Mouse (Mus musculus): ENCODE results near the gene Cartpt.
"Not testable (repeated sequence)": the region's sequence is repeated elsewhere in the genome, so short reads cannot be mapped to it uniquely, and the experiment has no call there.

Cartpt gene

DNA sequence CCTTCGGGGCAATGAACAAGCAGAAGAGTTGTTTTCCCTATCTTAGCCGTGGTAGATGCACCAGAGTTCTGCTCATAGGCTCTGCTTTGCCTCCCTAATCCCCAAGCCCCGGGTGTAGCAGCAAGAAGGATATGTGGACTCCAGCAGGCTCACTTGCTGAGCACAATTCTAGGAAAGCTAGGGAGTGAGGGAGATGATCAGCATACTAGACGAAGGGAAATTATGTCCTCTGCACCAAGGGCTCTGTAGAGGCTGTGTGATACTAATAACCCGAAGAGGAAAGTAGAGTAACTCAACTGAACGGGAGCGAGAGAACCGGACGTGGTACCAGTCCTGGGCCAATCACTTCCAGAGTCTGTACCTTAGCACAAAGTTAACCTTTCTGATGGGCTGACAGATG is at the start of gene Cartpt:
Cartpt (minus strand) TSS at position 127 of the 400 bp plus-strand sequence.
- in situ Hi-C loops (cut with MboI, MseI): no loop called here

DNA sequence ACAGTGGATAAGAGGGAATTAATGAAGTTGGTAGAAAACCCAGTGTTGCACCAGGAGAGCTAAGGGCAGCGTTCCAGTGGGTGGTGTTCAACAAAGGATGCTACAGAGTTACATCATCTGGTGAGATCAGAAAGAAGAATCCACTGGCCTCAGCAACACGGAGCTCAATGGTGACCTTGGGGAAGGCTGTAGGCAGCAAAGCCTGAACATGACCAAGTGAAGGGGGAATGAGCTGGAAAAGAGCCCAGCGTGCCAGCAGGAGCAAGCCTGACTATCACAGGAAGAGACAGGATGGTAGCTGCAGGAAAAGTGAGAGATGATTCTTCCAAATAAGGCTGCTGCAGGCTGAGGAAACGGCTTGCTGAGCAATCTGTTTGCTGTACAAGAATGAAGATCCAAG is 46.5 kb upstream of the Cartpt start:
- in situ Hi-C loops (cut with MboI, MseI): no loop called here

DNA sequence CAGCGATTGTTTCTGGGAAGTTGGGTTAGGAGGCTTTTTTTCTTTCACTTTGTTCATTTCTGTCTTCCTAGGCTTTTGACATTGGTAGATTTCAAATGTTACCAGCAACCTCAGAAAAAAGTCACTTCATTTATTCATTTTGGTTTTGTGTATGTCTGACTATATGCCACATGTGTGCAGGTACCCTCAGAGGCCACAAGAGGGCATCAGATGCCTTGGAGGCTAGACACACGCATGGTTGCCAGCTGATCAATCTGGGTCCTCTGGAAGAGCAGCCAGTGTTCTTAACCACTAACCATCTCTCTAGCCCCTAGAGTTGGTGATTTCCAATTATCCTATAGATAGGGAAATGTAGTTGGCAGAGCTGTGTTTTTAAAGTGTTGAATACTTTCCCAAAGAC is 42.6 kb upstream of the Cartpt start:
- in situ Hi-C loops (cut with MboI, MseI): no loop called here

DNA sequence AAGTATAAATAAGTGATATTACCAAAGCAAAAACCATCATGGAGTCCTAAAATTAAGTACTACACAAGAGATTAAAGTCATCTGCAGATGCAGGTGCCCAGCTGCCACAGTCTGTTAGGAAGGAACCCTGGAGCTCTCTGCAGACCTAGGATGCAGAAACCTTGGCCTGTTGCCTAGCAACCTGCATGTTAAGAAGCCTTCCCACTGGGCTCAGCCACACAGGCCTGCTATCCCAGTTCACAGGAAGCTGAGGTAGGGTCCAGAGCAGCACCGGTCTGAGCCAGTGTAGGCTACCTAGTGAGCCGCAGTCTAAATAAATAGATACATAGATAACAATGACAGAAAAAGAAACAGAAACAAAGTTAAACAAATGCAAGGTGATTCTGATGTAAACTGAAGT is 39.7 kb upstream of the Cartpt start:
- in situ Hi-C loops (cut with MboI, MseI): no loop called here

DNA sequence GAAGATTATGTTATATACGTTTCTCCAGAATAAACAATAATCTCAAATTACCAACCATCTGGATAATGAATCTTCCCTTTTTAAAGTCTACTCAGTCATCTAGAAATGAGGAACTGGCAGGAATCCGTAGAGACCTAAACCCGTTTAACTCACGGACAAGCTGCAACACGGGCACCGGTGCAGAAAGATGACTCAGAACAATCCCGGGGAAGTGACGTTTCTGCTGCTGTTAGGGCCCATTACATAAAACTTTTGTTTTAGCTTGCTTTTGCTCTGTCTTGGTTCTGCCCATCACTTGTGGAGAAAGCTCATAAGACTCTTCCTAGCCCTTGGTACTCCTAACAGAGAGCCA is 38.4 kb upstream of the Cartpt start:
- in situ Hi-C loops (cut with MboI, MseI): no loop called here

DNA sequence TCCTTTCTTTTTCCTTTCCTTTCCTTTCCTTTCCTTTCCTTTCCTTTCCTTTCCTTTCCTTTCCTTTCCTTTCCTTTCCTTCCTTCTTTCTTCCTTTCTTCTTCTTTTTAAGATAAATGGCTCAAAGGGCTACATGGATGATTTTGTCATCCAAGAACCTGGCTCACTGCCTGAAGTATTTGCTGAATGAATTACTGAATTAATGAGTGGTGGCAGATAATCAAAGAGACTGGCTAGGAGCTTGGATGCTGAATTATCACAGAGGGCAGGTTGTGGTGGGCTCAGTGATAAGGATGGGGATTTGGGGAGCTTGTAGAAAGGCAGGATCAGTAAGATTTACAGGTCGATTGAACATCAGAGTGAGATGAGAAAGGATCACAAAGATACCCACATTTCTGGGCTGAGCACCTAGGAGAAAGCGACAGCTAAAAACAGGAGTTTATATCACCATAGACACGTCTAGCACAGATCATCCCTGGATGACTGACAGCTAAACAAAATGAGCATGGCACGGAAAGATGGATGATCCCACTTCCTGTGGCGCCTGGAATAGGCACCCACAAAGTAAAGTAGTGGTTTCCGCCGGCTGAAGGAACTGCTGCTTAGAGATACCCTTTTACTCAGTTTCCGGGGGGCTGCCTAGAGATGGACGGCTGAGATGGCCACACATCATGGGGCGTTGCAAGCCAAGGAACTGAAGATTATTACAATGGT is 37.9 kb upstream of the Cartpt start:
- in situ Hi-C loops (cut with MboI, MseI): no loop called here

DNA sequence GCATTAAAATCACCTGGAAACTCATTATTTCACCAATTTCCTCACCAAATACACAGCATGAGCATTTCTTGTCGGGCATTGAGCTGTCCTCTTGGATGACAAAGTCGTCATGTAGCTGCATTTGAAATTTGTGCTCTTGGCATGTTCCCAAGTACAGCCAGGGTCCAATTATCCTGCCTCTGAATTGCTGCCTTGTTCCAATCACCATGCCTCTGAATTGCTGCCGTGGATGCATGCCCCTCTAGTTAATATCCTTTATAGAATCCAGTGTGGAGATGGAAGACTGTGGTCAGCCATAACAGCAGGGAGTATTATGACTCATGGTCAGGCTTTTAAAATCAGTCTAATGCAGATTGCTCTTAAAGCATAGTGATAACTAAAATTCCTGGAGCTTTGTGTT is 36.9 kb upstream of the Cartpt start:
- in situ Hi-C loops (cut with MboI, MseI): no loop called here

DNA sequence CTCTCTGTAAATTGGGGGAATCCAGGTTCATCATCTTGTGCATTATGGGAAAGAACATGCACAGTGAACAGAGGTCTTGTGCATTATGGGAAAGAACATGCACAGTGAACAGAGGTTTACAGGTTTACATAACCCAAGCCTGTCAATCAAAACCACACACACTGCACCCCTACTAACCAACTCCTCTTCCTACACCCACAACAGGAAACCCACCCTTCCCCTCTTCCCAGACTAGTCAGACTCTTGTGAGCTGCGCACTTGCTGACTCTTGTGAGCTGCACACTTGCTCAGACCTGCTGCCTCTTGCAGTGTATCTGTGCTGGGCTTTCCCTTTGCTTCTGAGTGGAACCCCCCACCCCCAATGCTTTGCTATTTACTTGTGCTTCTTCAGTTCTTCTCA is 31.5 kb upstream of the Cartpt start:
- in situ Hi-C loops (cut with MboI, MseI): no loop called here

DNA sequence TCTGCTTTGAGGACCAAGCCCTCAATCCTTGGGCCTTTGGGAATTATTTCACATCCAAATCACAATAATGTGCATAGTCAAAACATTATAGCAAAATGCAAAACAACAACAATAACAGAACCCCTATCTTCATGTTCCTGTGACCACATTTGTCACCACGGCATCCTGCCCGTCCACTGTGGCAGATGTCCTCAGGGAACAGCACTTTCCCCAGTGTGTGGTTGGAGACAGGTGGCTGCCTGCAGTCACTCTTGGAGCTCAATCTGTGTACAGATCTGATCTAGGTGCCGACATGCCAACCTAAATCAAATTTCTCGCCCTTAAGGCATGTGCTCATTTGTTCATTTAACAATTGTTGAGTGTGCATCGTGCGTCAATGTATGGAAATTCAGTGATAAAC is 30.6 kb upstream of the Cartpt start:
- in situ Hi-C loops (cut with MboI, MseI): no loop called here

DNA sequence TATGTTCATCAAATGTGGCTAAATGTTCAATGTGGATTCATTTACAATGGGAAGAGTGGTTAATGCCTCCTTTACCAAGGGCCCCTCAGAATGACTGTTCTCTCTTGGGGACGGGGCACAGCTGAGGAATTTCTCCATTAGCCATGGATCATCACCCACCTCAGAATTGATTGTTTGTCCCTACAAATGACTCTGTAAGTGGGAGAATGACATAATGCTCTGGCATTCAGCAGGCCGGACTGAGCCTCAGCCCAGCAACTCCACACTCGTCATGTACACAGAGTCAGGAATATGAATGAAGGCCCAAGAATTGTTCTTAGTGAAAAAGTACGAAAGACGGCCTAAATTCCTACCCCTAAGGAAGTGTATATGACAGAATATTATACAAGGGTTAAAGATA is 25.4 kb upstream of the Cartpt start:
- in situ Hi-C loops (cut with MboI, MseI): no loop called here

DNA sequence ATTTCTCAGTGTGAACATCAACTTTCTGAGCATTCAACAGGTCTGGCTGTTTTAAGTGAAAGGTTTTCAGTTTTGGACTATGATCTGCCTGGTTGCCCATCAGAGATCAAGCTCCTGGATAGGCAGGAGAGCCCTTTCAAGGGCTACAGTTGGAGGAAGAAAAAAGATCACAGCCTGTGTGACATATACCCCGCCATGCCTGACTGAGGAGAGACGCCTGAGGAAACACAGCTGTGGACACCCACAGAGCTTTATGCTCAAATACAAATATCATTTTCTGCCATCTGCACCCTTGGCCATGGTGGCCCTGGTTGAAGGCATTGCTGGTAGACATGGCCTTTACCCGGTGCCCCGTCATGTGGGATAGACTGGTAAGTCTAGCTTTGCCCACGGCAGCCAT is 14.7 kb upstream of the Cartpt start:
- in situ Hi-C loops (cut with MboI, MseI): loop anchor here (10.0 kb wide), 1 partner anchor 1079 kb away; no protein-coding TSS in a partner anchor

DNA sequence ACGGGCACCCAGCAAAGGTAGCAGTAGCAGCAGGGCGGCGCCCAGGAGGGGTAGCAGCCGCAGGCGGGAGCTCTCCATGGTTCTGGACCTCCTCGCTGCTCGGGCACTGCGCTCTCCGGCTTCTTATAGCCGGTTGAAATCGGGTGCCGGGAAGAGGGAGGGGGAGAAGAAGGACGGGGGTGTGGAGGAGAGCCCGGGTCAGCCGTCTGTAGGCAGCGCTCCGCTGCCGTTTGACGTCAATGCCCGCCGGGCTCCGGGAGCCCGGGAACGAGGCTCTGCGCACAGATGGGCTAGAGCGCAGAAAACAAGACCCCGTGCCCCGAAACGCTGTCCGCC is 366 bp downstream of the Cartpt start:
- in situ Hi-C loops (cut with MboI, MseI): no loop called here

DNA sequence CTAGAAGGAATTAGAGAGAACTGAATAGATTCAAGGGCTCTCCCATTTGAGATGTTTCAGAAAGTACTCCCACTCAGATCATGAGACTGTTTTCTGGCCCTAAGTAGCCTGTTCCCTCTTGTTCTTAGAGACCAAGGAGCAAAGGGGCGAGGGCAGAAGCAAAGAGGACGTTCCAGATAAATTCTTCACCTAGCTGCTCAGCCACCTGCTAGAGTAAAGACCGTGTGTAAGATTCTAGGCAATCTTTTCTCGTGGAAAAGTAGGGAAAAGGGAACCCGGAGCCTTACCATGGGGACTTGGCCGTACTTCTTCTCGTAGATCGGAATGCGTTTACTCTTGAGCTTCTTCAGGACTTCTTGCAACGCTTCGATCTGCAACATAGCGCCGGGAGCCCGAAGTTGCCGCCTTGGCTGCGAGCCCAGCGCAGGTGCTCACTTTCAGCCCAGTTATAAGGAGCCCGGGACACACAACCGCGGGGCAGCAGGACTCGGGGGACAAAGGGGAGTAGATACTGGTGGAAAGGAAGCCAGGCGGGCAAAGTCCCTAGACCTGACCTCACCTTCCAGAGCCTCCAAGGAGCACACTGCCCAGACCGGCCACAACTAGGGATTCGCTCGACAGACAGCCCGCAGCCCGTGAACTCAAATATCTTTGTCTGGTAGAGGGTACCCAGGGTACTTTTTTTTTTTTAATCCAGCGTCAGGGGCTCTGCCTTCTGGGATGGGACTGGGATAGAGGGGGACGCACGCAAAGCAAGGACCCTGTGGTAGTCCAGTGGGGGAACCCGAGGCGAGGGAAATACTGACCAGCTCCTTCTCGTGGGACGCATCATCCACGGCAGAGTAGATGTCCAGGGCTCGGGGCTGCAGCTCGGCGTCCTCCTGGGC is 978 bp downstream of the Cartpt start:
- in situ Hi-C loops (cut with MboI, MseI): no loop called here

DNA sequence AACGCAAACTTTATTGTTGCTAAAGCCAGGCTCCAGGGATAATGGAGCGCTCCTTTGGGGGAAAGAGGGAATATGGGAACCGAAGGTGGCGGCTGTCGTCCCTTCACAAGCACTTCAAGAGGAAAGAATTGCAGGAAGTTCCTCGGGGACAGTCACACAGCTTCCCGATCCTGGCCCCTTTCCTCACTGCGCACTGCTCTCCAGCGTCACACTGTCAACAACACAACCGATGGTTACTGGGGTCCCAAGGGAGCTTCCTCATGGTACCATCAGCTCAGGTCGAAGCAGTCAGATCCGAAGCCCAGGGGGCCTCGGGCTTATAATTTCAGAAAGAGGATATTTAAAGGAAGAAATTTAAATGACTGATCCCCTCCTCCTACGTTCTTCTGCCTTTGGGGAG is 2.1 kb downstream of the Cartpt start:
- in situ Hi-C loops (cut with MboI, MseI): no loop called here

DNA sequence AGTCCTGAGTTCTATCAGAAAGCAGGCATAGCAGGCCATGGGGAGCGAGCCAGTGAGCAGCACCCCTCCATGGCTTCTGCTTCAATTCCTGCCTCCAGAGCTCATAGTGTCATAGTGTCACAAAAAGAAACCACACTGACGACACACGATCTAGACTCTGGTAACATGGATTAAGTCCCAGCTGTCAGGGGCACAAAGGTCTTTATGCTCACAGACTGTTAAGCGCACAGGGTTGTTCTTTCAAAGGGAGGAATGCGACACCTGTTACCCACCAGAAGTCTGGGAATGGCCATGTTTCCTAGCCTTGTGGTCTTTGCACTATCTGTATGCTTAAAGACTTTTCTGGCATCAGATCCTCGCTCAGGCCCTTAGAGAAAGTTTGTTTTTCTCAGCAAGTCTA is 15.3 kb downstream of the Cartpt start:
- in situ Hi-C loops (cut with MboI, MseI): no loop called here

DNA sequence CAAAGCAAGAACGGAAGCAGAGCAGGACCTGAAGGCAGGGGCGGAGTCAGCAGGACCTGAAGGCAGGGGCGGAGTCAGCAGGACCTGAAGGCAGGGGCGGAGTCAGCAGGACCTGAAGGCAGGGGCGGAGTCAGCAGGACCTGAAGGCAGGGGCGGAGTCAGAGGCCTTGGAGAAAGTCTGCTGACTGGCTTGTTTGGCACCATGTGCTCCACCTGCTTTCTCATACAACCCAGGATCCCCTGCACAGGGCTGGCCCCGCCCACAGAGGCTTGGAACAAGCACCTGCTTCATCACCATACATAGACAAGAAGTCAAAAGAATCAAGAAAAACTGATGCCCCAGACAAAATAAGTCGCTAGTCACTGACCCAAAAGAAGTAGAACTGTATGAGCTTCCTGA is 19.1 kb downstream of the Cartpt start:
- in situ Hi-C loops (cut with MboI, MseI): not testable (repeated sequence)

DNA sequence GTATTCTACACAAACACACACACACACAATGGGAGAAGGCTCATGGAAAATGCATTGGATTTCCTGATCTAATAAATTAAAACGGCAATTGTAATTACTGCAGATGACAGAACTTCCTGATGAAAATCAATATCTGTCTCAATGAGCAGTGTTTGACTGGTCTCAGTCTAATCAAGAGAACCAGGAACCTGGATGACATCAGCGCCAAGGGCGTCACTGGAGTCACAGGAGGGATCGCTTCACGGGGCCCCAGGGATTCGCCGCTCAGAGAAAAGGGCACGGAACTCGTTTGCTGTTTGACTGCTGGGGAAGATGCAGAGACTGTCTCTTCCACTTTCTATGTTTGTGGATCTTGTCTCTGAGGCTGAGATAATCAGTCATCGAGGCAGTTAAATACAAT is 21.2 kb downstream of the Cartpt start:
- in situ Hi-C loops (cut with MboI, MseI): no loop called here

DNA sequence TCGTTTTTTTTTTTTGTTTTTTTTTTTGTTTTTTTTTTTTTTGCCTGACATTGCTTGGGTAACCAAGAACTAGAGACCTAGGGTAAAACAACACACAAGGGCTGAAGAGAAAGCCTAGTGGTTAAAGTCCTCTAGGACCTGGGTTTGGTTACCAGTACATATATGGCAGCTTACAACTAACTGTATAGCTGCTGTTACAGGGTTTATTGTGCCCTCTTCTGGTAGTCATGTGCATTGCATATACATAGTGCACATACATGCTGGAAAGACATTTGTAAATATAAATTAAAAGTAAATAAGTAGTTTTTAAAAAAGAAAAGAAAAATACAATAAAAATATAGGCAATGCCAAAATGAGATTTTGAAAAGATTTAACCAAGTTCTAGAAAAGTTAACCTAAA is 28.8 kb downstream of the Cartpt start:
- in situ Hi-C loops (cut with MboI, MseI): no loop called here

DNA sequence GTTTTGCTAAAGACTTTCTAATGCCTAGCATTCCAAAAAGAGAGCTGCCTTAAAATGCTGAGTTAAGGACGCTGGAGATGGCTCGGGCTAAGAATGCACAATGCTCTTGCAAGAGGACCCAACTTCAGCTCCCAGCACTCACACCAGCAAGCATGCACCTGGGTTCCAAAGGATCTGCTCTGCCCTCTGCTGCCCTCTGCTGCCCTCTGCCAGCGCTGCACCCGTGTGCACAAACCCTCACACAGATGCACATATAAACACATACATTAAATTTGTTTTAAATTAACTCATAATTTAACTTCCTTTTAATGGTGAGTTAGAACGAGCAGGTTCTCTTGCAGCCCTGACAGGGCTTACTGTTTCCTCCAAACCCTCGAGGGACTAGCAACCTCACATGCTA is 32.5 kb downstream of the Cartpt start:
- in situ Hi-C loops (cut with MboI, MseI): no loop called here

DNA sequence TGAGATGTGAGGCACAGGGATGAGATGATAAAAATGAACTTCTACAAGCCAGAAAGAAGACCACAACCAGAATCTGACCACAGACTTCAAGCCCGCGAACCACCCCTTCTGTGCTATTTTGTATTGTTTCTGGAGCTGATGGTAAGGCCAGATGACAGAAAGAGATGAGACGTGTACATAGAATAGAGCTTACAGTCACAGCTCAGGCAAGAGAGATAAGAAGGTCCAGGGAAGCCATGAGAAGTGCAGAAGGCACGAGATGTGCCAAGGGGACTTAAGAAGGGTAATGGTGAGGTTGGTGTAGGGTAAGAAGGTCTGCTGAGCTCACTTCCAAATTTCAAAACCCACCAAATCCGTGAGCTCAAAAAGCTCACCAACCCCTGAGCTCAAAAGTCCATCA is 36.6 kb downstream of the Cartpt start:
- in situ Hi-C loops (cut with MboI, MseI): no loop called here

DNA sequence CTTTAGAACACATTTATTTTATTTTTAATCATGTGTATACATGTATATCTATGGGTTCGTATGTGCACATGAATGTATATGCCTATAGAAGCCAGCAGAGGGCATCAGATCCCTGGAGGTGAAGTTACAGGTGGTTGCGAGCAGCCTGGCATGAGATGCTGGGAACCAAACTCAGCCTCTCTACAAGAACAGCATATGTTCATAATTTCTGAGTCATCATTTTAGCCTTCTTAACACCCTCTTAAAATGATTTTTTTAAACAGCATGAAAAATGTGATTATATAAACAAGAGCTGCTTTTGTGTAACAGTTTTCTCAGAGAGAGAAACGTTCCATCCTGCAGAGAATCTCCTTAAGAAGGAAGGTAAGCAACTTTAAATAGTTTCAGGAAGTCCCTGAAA is 40.2 kb downstream of the Cartpt start:
- in situ Hi-C loops (cut with MboI, MseI): no loop called here

DNA sequence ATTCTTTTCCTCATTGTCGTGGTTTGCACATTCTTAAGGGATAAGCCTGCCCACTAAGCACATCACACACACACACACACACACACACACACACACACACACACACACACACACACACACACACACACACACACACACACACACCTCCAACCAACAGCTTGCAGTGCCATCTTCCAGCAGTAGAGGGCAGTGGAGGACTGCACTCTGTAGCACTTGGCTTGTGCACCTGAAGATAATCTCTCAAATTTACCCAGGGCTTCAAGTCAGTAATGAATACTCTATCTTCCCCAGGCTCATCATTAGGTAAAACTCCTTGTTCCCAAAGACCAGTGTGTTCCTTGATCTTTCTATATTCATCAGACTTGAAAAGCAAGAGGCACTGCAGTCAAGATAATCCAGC is 41.8 kb downstream of the Cartpt start:
- in situ Hi-C loops (cut with MboI, MseI): no loop called here

DNA sequence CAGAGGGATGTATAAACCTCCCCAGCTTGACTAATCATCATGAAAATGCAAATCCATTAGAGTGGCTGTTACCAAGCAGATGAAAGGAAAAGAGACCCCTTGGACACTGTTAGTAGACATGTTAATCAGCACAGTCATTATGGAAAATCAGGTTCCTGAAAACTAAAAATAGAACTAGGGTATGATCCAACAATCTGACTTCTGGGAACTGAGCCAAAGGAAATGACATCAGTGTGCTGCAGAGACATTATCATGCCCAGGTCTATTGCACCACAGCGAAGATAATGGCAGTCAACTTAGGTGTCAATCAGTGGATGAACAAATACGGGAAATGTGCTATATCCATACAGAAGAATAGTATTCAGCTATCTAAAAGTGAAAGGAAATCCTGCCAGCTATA is 43.0 kb downstream of the Cartpt start:
- in situ Hi-C loops (cut with MboI, MseI): no loop called here

Data from T-helper 1 cell (primary cell).